Comparison of ENCODE assay signal across 10 mouse cellular contexts in the genomic region with DNA sequence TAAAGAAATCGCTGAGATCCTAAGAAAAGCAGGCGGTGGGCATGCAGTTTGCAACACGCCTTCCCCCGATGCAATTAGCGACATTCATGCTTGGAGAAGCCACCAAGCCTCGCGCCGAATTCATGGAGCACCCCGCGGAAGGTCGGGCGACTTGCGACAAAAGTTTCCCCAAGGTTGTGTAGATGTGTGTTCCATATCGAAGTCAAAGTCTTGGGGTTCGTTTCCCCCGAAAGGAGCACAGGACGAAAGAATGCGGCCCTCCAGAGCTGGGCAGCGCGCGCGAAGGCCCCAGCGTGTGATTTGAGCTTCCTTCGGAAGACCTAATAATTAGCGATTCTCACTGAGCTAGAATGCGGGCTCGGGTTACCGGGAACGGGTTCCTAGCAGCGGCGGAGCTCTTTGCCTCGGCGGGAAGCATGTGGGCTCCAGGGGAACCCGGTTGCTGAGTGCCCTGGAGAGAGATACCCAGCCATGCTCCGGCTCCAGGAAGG. TPM values are rescaled to one million over a fixed set of nuclear protein-coding genes. Genes with fewer than 3 reads are reported as not detected.
A peak's percentile ranks its signal among the peaks of the same experiment; 100 is the strongest.
DNase-seq lines count a peak whose midpoint lies in the region; ATAC-seq lines count a peak whose summit lies in the region.
"Had no signal": no experiment of that assay in that cellular context is flagged by ENCODE, and none has a peak within 500 bp of the region (broad histone marks: within the 10 kb centered on the region; RNA-seq: fewer than 3 reads in every experiment).

No protein-coding gene starts in this region.

- H3K9ac ChIP-seq in liver, embryonic 11.5 days (ENCODE audit: low read depth, low read length), result no peak overlapping the region
- H3K9ac ChIP-seq in liver, embryonic 12.5 days, result no peak overlapping the region
- no peak overlapping the region; the same call in 1 of the 2 replicates for H3K9ac ChIP-seq in embryonic facial prominence, embryonic 13.5 days
- H3K9ac ChIP-seq in limb, embryonic 11.5 days (ENCODE audit: low read length), result no peak overlapping the region

- no peaks in the 10 kb centered on the region for H3K9me3 ChIP-seq in liver, embryonic 11.5 days (ENCODE audit: control insufficient read depth, low read length)
- no peaks in the 10 kb centered on the region for H3K9me3 ChIP-seq in liver, embryonic 12.5 days (replicated peaks)
- no peaks in the 10 kb centered on the region for H3K9me3 ChIP-seq in embryonic facial prominence, embryonic 13.5 days
- no peaks in the 10 kb centered on the region for H3K9me3 ChIP-seq in limb, embryonic 11.5 days (ENCODE audit: control insufficient read depth, low read length)

- H3K4me2 ChIP-seq in liver, embryonic 11.5 days, result no peak overlapping the region
- no peak overlapping the region for H3K4me2 ChIP-seq in liver, embryonic 12.5 days
- peak overlapping the region; percentile 38 for H3K4me2 ChIP-seq in embryonic facial prominence, embryonic 13.5 days
- no peak overlapping the region for H3K4me2 ChIP-seq in limb, embryonic 11.5 days (ENCODE audit: low read depth, severe bottlenecking)

- DNase-seq in liver, embryonic 11.5 days (ENCODE audit: low spot score), result peak; percentile 49
- peak; percentile 64 for DNase-seq in limb, embryonic 11.5 days (ENCODE audit: low spot score)
- no peak for DNase-seq in thymus, postnatal 4 days
- no peak for DNase-seq in gastrocnemius, postnatal 25 days
- no peak for DNase-seq in lung, postnatal 25 days (ENCODE audit: low spot score)

- WGBS in liver, embryonic 11.5 days, result 2% methylated on average over 35 of the region's 35 CpGs
- under 1% methylated on average over 35 of the region's 35 CpGs for WGBS in liver, embryonic 12.5 days (ENCODE audit: insufficient replicate concordance)
- WGBS in embryonic facial prominence, embryonic 13.5 days, result under 1% methylated on average over 35 of the region's 35 CpGs
- WGBS in limb, embryonic 11.5 days, result under 1% methylated on average over 35 of the region's 35 CpGs

- H3K4me1 ChIP-seq in liver, embryonic 11.5 days (replicated peaks; ENCODE audit: control insufficient read depth, insufficient read depth, low read length), result peaks cover 4% of the 10 kb centered on the region
- peaks cover 22% of the 10 kb centered on the region; the same call in 1 of the 2 replicates for H3K4me1 ChIP-seq in liver, embryonic 12.5 days
- peaks cover 17% of the 10 kb centered on the region for H3K4me1 ChIP-seq in embryonic facial prominence, embryonic 13.5 days
- H3K4me1 ChIP-seq in limb, embryonic 11.5 days (ENCODE audit: control insufficient read depth, insufficient read depth, low read length), result 0 out of 2 replicates have a peak, but pooled peaks cover 3% of the 10 kb centered on the region

- H3K27ac ChIP-seq in liver, embryonic 11.5 days (ENCODE audit: low read depth, low read length), result no peak overlapping the region
- H3K27ac ChIP-seq in liver, embryonic 12.5 days, result no peak overlapping the region
- no peak overlapping the region for H3K27ac ChIP-seq in embryonic facial prominence, embryonic 13.5 days
- no peak overlapping the region for H3K27ac ChIP-seq in limb, embryonic 11.5 days (replicated peaks; ENCODE audit: low read depth, low read length)

- peaks cover 100% of the 10 kb centered on the region for H3K27me3 ChIP-seq in liver, embryonic 11.5 days (replicated peaks; ENCODE audit: control insufficient read depth, insufficient read depth, low read length)
- H3K27me3 ChIP-seq in liver, embryonic 12.5 days (replicated peaks), result peaks cover 100% of the 10 kb centered on the region
- peaks cover 100% of the 10 kb centered on the region for H3K27me3 ChIP-seq in embryonic facial prominence, embryonic 13.5 days
- peaks cover 99% of the 10 kb centered on the region for H3K27me3 ChIP-seq in limb, embryonic 11.5 days (ENCODE audit: control insufficient read depth, insufficient read depth, low read length)
- H3K27me3 ChIP-seq: Patski had no signal

- H3K36me3 ChIP-seq in liver, embryonic 11.5 days (ENCODE audit: control insufficient read depth, insufficient read depth, low read length), result no peaks in the 10 kb centered on the region
- H3K36me3 ChIP-seq in liver, embryonic 12.5 days, result no peaks in the 10 kb centered on the region
- H3K36me3 ChIP-seq in embryonic facial prominence, embryonic 13.5 days, result no peaks in the 10 kb centered on the region
- no peaks in the 10 kb centered on the region for H3K36me3 ChIP-seq in limb, embryonic 11.5 days (ENCODE audit: control insufficient read depth, insufficient read depth, low read length)

- ATAC-seq in liver, embryonic 11.5 days (replicated peaks; ENCODE audit: low FRiP score), result no peak
- no peak for ATAC-seq in liver, embryonic 12.5 days
- ATAC-seq in embryonic facial prominence, embryonic 13.5 days (ENCODE audit: insufficient number of reproducible peaks, insufficient read depth, low FRiP score, low TSS enrichment, low read depth), result no peak
- ATAC-seq in limb, embryonic 11.5 days (ENCODE audit: insufficient number of reproducible peaks, low FRiP score, low TSS enrichment, low read depth), result no peak
- no peak for ATAC-seq in CD4-positive, CD25-positive, alpha-beta regulatory T cell, adult 4 months
- ATAC-seq: Patski had no signal

- H3K4me3 ChIP-seq in liver, embryonic 11.5 days (ENCODE audit: low read depth, low read length), result no peak overlapping the region
- no peak overlapping the region for H3K4me3 ChIP-seq in liver, embryonic 12.5 days
- peak overlapping the region; percentile 6; the same call in 1 of the 2 replicates for H3K4me3 ChIP-seq in embryonic facial prominence, embryonic 13.5 days
- no peak overlapping the region for H3K4me3 ChIP-seq in limb, embryonic 11.5 days (ENCODE audit: low read depth, low read length)

RNA-seq across cellular contexts. Expression of a gene that starts 0.7 kb away (rescaled TPM):
- 0.26 TPM in 1 of 2 replicates, not detected in the other for polyA plus RNA-seq in liver, embryonic 11.5 days (2014; fragmentation: Nextera tagmentation; extraction: Ambion mirVana)
- 0.05 TPM in 1 of 2 replicates, not detected in the other for polyA plus RNA-seq in liver, embryonic 12.5 days (2016; fragmentation: Nextera tagmentation; extraction: Ambion mirVana)
- 1.6 and 3.2 TPM in 2 replicates for polyA plus RNA-seq in embryonic facial prominence, embryonic 13.5 days (2015; fragmentation: Nextera tagmentation; extraction: Ambion mirVana)
- 0.11 and 0.23 TPM in 2 replicates for polyA plus RNA-seq in limb, embryonic 11.5 days (2014; fragmentation: Nextera tagmentation; extraction: Ambion mirVana)
- total RNA-seq in gastrocnemius, postnatal 25 days (2021), result not detected
- polyA plus RNA-seq in CD4-positive, CD25-positive, alpha-beta regulatory T cell, adult 4 months (2017; shearing (Covaris generic)), result 1 to 10 TPM in 1 of 2 experiments, not detected in 1; 1.3 TPM
- total RNA-seq: monocyte, adult 5-6 weeks had no signal
- polyA plus RNA-seq: Patski had no signal

Comparison
In these comparisons a context has a peak if more than half of its experiments do, and no peak if none do; other contexts are left out.
1. DNase-seq: peak in liver, embryonic 11.5 days (single experiment) and limb, embryonic 11.5 days (single experiment); none in thymus, postnatal 4 days (single experiment), gastrocnemius, postnatal 25 days (single experiment) and lung, postnatal 25 days (single experiment).